Mouse (Mus musculus) monocyte, adult 5-6 weeks (primary cell): ENCODE results near the gene Sez6l2. TPM values are rescaled to one million over a fixed set of nuclear protein-coding genes. Genes with fewer than 3 reads are reported as not detected.

ENCODE experiments used
- ATAC-seq: fragments of 153-309, 156-312 bp; replicated peaks from 2 replicates; pipeline ENCODE4 v1.8.0; 2017; ENCODE audit warnings: mild to moderate bottlenecking; ENCODE audit not compliant: low TSS enrichment, insufficient number of reproducible peaks, severe bottlenecking, poor library complexity, low FRiP score
- total RNA-seq: library from RNA; stranded (forward); fragments of 200-1000, 200-491, 200-594 nt; gene quantifications from 3 replicates; pipeline ENCODE4 v1.2.3, GENCODE M21; 2017

Gene Sez6l2
- total RNA-seq, 1 experiment from 2014 or later: 3.6 TPM

DNA sequence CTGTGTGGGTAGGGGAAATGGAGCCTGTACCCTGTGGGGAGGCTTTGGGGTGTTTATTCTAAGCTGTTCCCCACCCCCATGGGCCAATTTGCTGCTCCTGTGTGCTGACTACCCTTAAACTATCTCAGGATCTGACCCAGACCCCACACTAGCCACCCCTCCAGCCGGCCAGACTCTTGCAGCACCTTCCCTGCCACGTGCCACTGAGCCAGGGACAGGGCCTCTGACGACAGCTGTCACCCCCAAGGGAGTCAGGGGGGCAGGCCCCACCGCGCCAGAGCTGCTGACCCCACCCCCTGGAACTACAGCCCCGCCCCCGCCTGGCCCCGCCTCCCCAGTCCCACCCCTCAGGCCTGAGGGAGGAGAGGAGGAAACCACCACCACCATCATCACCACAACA, 2.3 kb downstream of the Sez6l2 start:
- no peak for ATAC-seq

DNA sequence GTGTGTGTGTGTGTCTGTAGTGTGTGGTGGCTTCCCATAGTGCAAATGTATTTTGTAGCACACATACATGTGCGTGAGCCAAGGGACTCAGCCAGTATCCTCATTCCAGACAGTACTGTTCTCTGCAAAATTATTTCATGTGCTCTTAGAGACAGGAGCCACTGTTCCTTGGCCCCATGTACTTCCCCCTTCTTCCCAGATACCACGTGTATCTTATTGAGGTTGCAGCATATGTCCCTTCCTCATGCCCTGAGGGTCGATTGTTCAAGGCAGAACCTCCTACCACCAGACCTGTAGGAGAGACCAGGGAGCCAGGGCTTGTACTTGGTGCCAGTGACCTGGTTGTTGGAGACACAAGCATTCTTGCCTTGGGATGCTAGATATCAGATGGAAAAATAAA, 4.8 kb downstream of the Sez6l2 start:
- ATAC-seq: no peak

DNA sequence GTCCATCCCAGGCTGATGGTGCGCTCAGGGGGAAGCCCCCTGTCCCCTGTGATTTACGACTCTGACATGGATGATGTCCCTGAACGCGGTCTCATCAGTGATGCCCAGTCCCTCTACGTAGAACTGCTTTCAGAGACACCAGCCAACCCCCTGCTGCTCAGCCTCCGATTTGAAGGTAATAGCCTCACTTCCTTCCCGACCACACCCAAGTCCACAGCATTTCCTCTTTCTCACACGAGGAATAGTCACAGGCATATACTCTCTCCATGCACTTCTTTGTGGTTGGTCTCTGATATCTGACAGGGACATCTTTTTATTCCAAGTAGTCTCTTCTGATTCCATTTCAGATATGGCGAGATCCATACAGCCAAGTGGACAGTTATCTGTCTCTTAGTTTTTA, 9.4 kb downstream of the Sez6l2 start:
- ATAC-seq: 0 out of 2 replicates have a peak, but pooled peaks have one; percentile 34

DNA sequence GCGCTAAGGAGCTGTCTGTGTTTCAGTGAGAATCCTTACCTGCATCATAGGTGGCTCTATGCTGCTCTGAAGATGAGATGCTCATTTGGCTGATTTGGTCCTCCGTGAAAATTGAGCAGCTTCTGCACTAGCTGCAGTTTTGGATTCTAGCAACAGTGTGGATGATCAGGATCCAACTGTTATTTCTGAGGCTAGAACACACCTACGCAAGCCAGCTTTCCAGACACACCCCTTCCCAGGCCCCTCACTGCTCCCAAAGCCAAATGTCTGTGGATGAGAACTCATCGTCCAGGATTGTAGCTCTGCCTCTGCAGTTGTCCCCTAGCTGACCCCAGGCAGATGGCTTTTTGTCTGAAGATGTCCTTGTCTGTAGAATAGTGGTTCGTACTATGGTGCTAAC, 10.7 kb downstream of the Sez6l2 start:
- no peak for ATAC-seq

DNA sequence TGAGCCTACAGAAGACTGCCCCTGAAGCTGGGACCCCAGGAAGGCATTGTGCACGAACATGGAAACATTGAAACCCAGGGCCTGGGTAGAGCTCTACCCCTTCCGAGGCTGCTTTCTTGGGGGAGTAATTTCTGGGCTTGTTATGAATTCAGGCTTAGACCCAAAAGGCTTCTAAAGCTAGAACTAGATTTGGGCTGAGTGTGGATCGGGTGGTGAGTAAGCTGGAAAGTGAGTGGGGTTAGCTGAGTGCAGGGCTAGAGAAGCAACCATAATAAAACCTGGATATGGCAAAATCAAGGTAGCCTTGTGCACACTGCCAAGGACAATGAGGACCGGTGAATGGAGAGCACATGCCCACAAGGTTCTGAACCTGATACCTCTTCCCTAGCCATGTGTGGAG, 11.6 kb downstream of the Sez6l2 start:
- ATAC-seq: no peak

DNA sequence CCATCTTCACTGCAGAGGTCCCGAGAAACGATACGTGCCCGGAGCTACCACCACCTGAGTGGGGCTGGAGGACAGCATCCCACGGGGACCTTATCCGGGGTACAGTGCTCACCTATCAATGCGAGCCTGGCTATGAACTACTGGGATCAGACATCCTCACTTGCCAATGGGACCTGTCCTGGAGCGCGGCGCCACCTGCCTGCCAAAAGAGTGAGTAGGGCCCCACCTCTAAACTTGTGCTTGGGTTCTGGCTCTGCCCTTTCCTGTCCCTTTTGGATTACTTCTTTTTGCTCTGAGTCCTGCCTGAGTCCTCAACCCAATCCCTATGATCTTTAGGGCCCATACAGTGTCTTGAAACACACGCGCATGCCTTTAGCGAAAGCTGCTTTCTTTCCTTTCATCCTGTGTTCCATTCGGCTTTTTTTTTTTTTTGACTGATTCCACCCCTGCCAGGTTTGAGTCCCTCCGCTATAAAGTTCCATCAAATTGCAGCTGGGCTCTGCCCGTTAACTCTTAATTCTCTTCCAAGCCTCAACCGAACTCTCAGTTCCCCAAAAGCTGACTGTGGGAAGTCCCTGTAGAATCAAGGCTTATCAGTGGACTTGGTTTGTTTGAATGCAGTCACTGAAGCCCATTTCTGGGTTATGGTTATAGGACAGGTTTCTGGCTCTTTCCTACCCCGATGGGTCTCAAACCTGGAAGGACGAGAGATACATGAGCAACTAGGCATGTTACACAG, 13.4 kb downstream of the Sez6l2 start:
- ATAC-seq: no peak

DNA sequence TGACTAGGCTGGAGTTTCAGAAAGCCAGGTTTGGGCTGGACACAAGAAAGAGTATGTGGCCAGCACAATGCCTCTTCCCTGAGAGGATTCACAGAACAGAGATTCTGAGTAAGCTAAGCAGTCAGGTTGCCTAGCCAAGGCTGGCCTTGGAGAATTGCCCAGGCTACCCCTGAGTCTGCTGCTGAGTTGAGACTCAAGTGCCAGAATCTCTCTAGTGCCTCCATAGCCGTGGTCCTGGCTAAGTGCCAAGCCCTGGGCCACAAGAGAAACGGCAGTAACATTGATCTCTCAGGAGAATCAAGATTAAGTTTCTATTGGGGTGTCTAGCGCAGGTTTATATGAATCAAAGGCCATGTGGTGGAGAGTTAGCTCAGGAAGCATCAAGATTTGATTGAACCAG, 15.2 kb downstream of the Sez6l2 start:
- ATAC-seq: no peak

DNA sequence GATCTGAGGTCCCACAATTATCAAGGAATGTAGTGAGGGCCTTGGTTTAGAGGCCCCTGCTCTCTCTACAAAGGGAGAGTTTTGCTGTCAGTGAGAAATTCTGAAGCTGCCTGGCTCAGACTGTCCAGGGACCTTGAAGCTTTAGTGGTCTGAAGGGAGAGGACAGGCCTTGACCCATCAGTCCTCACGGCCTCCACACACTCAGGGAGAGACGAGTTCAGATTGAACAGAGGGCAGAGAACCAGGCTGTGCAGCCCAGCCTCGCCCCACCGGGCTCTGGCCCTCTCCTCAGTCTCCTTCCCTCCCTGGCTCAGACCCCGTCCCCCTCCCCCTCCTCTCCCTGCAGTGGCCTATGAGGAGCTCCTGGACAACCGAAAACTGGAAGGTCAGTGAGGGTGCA, 17.0 kb downstream of the Sez6l2 start:
- ATAC-seq: no peak

DNA sequence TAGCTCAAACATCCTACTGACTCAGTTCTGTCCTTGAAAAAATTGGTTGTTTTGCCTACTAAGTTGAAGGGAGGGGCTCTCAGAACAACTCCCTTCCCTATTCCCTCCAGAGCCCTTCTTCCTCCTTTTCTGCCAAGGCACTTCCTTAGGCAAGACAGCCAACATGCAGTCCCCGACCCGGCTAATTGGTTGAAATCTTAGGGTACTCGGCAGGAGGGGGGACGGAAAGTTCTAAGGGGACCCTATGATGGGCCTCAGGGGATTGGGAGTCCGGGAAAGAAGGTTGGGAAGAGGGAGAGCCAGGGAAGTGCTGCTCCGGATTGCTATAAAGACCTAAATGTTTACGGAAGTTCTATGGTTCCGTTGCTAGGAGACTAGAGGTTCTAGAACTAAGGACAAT, 25.1 kb downstream of the Sez6l2 start:
- ATAC-seq: peak; percentile 42

DNA sequence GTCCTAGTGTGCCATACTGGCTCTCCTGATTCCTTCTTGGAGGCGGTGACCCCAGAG, 25.4 kb downstream of the Sez6l2 start, which contains the start of gene Cdipt:
TSS of gene Cdipt (plus strand) at position 22 of the 57 bp plus-strand sequence.
- ATAC-seq: no peak

DNA sequence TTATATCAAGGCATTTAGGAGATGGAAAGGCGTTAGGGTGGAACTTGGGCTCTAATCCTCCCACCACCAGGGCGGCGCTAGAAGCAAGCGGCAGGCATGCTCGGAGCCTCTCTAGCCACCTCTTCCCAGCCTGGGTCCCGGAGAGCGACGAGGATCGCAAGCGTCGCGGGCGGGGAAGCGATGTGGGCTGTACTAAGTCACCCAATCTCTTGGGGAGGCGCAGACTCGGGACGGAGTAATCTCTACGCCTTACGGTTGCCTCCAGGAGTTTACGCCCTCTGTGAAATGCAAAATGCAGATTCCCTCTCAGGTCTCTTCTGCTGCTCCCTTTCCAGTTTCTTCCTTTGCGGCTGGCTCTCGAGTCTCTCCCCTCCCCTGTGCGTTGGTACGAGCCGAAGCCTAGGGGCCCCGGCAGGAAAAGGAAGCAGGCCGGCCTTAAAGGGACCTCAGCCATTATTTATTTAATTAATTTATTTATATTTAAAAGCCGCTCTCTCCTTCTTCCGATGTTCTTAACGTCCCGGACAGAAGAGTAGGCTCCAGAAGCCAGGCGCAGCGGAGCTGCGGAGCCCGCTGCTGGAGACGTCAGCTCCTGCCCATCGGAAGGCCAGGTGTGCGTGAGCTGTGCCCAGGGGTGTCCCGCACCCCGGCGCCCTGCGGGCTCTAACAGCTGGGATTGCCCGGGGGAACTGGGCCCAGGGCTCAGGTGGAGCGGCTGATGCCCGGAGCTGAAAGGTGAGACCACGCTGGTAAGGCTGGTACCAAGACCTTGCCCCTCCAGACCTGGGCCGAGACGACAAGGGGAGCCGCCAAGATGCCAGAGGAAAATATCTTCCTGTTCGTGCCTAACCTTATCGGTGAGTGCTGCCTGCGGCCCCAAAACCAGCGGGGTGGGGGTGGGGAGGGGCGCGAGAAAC, 25.8 kb downstream of the Sez6l2 start, which contains the start of gene Cdiptos:
TSS of gene Cdiptos (minus strand) at position 149 of the 917 bp plus-strand sequence.
- ATAC-seq: peak; percentile 95

DNA sequence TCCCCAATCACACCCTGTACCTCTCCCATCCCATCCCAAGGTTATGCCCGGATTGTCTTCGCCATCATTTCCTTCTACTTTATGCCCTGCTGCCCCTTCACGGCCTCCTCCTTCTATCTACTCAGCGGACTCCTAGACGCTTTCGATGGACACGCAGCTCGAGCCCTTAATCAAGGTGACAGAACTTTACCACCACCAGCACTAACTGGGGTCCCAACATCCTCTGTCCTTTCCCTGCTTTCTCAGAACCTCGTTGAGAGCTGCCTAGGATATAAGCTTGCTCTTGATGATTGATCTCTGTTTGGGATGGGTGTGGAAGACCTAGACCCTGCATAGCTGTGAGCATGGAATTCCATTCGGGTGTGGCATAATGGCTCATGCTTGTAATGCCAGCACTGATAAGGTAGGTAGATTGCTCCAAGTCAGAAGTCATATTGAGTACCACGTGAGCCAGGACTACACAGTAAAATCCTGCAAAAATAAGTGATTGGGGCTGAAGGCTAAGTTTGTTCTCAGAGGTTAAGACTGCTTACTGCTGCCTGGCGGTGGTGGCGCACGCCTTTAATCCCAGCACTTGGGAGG, 26.6 kb downstream of the Sez6l2 start:
- no peak for ATAC-seq

DNA sequence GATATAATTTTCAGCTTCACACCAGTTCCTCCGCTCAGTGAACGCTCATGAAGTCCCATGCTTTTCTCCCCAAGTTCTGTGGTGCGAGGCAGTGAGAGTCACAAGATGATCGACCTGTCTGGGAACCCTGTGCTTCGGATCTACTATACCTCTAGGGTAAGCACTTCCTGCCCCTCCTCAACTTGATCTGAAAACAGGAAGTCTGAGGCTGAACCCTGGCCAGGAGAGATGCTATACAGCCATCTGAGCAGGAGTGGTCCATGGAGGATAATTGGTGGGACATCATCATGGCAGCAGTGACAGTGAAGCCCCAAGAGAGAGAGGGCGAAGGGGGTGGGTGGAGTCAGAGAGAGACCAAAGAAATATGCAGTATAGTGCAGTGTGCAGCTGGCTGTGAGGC, 28.5 kb downstream of the Sez6l2 start:
- no peak for ATAC-seq

DNA sequence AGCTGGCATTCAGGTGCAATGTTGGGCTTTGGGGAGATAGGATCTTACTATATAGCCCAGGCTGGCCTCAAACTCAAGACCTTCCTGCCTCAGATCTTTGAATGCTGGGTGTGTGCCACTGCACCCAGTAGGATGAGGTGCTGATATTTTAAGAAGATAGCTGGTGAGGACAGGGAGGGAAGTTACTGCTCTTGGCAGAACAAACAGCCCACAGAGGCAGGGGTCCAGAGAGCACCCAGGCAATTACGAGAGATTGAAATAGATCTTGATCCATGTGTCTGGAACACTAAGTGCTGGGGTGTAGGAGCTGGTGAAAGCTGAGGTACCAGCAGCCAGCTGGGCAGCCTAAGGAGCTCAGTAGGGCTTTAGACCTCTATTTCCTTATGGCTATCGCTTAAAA, 31.2 kb downstream of the Sez6l2 start:
- no peak for ATAC-seq

DNA sequence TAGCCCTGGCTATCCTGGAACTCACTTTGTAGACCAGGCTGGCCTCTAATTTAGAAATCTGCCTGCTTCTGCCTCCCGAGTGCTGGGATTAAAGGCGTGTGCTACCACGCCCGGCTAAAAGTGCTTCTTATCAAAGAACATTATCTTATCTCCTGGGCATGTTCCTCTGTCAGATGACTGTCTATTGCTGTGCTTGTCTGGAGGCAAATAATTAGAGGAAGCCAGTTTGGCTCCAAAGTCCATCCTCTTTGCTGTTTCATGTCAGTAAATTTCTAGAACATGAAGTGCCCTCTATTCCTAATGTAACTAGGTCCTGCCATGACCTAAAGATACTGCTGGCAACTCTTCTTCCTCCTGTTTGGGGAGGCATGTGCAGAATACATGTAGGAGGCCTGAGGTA, 31.7 kb downstream of the Sez6l2 start:
- no peak for ATAC-seq

DNA sequence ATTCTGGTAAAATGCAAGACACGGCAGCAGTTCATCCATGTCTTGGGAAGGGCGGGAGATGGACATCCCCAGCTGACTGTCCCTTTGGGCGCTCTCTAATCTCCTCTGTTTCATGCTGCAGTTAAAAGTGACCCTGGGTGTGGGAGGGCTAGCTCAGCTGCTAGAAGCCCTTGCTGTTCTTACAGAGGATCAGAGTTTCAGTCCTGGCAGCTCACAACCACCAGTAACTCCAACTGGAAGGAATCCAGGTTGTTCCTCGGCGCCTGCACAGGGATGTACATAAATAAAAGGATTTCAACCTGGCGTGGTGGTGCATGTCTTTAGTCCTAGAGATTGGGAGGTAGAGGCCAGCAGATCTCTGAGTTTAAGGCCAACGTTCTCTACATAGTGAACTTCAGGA, 32.8 kb downstream of the Sez6l2 start:
- ATAC-seq: no peak

DNA sequence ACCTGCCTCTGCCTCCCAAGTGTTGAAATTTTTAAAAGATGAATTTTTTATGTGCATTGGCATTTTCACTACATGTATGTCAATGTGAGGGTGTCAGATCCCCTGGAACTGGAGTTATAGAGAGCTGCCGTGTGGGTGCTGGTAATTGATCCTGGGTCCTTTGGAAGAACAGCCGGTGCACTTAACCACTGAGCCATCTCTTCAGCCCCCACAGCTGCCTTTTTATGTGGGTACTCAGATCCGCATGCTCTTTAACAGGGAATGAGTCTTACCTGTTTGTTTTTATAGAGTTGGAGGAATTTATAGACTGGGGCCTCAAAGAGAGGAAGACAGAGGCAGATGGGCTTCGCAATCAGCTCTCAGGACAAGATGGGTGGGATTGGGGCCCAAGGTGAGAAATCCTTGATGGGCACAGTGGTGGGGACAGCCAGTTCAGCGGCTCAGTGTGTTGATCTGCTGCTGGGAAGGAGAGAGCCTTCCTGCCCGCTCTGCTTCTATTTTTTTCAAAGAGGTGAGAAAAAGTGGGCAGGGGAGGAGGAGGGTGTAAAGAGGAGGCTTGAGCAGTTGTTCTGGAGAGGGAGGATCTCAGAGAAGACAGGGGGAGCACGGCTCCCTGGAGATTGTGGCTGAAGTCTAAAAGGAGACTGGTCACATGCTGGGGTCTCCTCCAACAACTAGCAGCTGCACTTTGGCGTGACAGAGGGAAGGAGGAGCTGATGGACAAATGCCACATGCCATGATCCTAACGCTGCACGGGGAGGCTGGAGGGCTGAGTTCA, 34.5 kb downstream of the Sez6l2 start:
- no peak for ATAC-seq

DNA sequence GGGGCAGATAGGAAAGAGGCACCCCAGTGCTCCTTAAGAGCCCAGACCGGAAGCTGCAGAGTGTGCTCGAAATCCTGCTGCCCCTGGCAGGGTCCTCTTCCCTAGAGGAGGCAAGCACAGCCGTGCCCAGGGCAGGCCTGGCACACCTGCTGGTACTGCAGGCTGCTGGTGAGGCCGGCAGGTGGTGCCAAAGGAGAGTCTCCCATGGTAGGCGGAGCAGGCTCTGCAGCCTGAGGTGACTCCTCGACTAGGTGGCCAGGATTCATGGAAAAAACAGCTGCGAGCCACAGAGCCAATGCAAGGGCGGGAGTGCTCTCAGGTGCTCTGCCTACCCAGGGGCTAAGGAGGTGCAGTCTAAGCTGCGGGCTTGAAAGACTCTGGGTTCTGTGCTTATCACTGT, 36.0 kb downstream of the Sez6l2 start:
- no peak for ATAC-seq

DNA sequence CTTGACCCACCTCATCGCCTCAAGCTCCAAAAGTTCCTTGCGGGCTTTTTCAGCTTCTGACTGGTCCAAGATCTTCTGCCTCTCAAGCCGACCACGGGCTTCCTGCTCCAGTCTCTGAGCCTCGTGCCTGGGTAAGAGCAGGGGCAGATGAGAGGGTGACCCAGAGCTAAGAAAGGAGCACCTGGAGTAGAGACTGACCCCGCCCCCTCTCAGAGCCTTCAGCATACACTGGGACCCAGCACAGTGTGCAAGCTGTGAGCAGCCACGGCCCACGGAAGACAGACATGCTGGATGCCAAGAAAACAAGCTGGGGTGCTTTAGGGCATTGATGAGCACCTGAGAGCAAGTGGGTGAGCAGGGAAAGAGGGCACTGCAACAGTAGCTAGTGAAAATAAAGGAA, 38.5 kb downstream of the Sez6l2 start:
- ATAC-seq: no peak
